Mouse (Mus musculus) midbrain, postnatal 0 days (tissue): ENCODE measurements at regions not wholly inside any gene's neighbourhood (a gene's known extent, or its start where the extent isn't known, plus 50 kb on each side); places are given as distances from the start of the nearest gene placed in this dataset.
A peak's percentile ranks its signal among the peaks of the same experiment; 100 is the strongest.
"Not testable (repeated sequence)": the region's sequence is repeated elsewhere in the genome, so short reads cannot be mapped to it uniquely, and the experiment has no call there.

Experiments used
- ATAC-seq: fragments of 200-750 bp; cut with Nextera tagmentation; 2 replicates; pipeline ENCODE4 v1.8.0; 2017; ENCODE audit warnings: moderate number of reproducible peaks, mild to moderate bottlenecking, moderate TSS enrichment, moderate library complexity; ENCODE audit not compliant: low FRiP score
- DNase-seq: peaks from one replicate; pipeline ENCODE4 v3.0.0-alpha.2; 2015; ENCODE audit warnings: low spot score
- H3K27ac ChIP-seq: fragments of 300-500 bp; sonication (generic); 2 replicates; pipeline ENCODE4 v1.5.1; 2014; ENCODE audit warnings: low read depth, mild to moderate bottlenecking, low read length, mixed read lengths
- H3K27me3 ChIP-seq: fragments of 300-500 bp; sonication (generic); 2 replicates; pipeline ENCODE4 v1.6.1; 2014; ENCODE audit warnings: low read length, control low read depth, mixed read lengths; ENCODE audit not compliant: insufficient read depth
- H3K36me3 ChIP-seq: fragments of 300-500 bp; sonication (generic); 2 replicates; pipeline ENCODE4 v1.6.1; 2014; ENCODE audit warnings: low read length, control low read depth, mixed read lengths; ENCODE audit not compliant: insufficient read depth
- H3K4me1 ChIP-seq: fragments of 300-500 bp; sonication (generic); 2 replicates; pipeline ENCODE4 v1.6.1; 2014; ENCODE audit warnings: mild to moderate bottlenecking, control low read depth, antibody characterized with exemption, low read length, mixed read lengths; ENCODE audit not compliant: insufficient read depth
- H3K4me2 ChIP-seq: fragments of 300-500 bp; sonication (generic); 2 replicates; pipeline ENCODE4 v1.6.1; 2014; ENCODE audit warnings: low read depth, mild to moderate bottlenecking, low read length, mixed read lengths; ENCODE audit not compliant: poor library complexity, severe bottlenecking
- H3K4me3 ChIP-seq: fragments of 300-500 bp; sonication (generic); 2 replicates; pipeline ENCODE4 v1.5.1; 2014; ENCODE audit warnings: low read depth, mild to moderate bottlenecking, low read length, moderate library complexity
- H3K9ac ChIP-seq: fragments of 300-500 bp; sonication (generic); replicated peaks from 2 replicates; pipeline ENCODE4 v1.6.1; 2014; ENCODE audit warnings: mild to moderate bottlenecking, low read length, moderate library complexity, mixed read lengths; ENCODE audit not compliant: poor library complexity, severe bottlenecking
- H3K9me3 ChIP-seq: fragments of 300-500 bp; sonication (generic); 2 replicates; pipeline ENCODE4 v1.6.1; 2016; ENCODE audit warnings: low read length, control low read depth
- CTCF ChIP-seq: IDR thresholded peaks from 2 replicates; pipeline ENCODE4 v1.5.1; 2016; ENCODE audit warnings: antibody characterized with exemption, mild to moderate bottlenecking
- WGBS: fragments of 180-500 bp; shearing (Covaris S2); extraction: QIAGEN DNeasy Blood & Tissue Kit; methylation state at CpG from one replicate; pipeline ENCODE4 v1.1.7; 2014; 5-methylcytosine and 5-hydroxymethylcytosine counted together

GRCm38 (mm10) chr6:109814990-109815389 lies 830.4 kb upstream of the Grm7 start:
- Histone ChIP-seq H3K27me3 (no peaks in the 10 kb centered on the region), H3K4me2 (no peak overlapping the region), H3K36me3 (no peaks in the 10 kb centered on the region), H3K4me1 (no peaks in the 10 kb centered on the region), H3K4me3 (no peak overlapping the region), H3K27ac (no peak overlapping the region), H3K9me3 (no peaks in the 10 kb centered on the region), H3K9ac (no peak overlapping the region)
- TF ChIP-seq CTCF = no peak
- no peak for ATAC-seq
- 82% methylated on average over 4 of the region's 4 CpGs for WGBS
- DNase-seq = no peak

- no peak for TF ChIP-seq CTCF
- 86% methylated on average over 3 of the region's 3 CpGs for WGBS
- no peaks in the 10 kb centered on the region for H3K4me1 ChIP-seq
Measured at GRCm38 (mm10) chr6:109848313-109848712, 797.1 kb upstream of the Grm7 start.

GRCm38 (mm10) chr6:109855806-109856205 lies 789.6 kb upstream of the Grm7 start:
- WGBS = 47% methylated on average over 1 of the region's 1 CpGs
- no peak overlapping the region for H3K4me2 ChIP-seq
- no peak for TF ChIP-seq CTCF

More at GRCm38 (mm10) chr6:109848313-109848712, 797.1 kb upstream of the Grm7 start:
- no peak for DNase-seq
- Histone ChIP-seq H3K9ac (no peak overlapping the region), H3K36me3 (no peaks in the 10 kb centered on the region), H3K27ac (no peak overlapping the region), H3K27me3 (no peaks in the 10 kb centered on the region), H3K4me2 (no peak overlapping the region), H3K4me3 (no peak overlapping the region), H3K9me3 (no peaks in the 10 kb centered on the region)
- no peak for ATAC-seq

GRCm38 (mm10) chr6:109863411-109863810 lies 782.0 kb upstream of the Grm7 start:
- TF ChIP-seq CTCF = no peak
- no peak for DNase-seq
- no peak for ATAC-seq
- Histone ChIP-seq H3K9me3 (no peaks in the 10 kb centered on the region), H3K36me3 (no peaks in the 10 kb centered on the region), H3K4me2 (no peak overlapping the region), H3K27me3 (no peaks in the 10 kb centered on the region), H3K4me3 (no peak overlapping the region), H3K4me1 (no peaks in the 10 kb centered on the region), H3K9ac (no peak overlapping the region), H3K27ac (no peak overlapping the region)
- 81% methylated on average over 4 of the region's 4 CpGs for WGBS

More at GRCm38 (mm10) chr6:109855806-109856205, 789.6 kb upstream of the Grm7 start:
- H3K27ac ChIP-seq = no peak overlapping the region
- H3K9ac ChIP-seq = no peak overlapping the region
- no peaks in the 10 kb centered on the region for H3K9me3 ChIP-seq
- H3K4me3 ChIP-seq = no peak overlapping the region
- H3K36me3 ChIP-seq = no peaks in the 10 kb centered on the region
- H3K27me3 ChIP-seq = no peaks in the 10 kb centered on the region
- ATAC-seq (no peak), DNase-seq (no peak)
- no peaks in the 10 kb centered on the region for H3K4me1 ChIP-seq

GRCm38 (mm10) chr6:109874187-109874586 lies 771.2 kb upstream of the Grm7 start:
- Histone ChIP-seq H3K27ac (no peak overlapping the region), H3K9ac (no peak overlapping the region), H3K4me1 (no peaks in the 10 kb centered on the region), H3K9me3 (no peaks in the 10 kb centered on the region), H3K36me3 (no peaks in the 10 kb centered on the region), H3K4me3 (no peak overlapping the region), H3K27me3 (no peaks in the 10 kb centered on the region), H3K4me2 (no peak overlapping the region)
- 64% methylated on average over 2 of the region's 2 CpGs for WGBS
- DNase-seq (peak; percentile 21), ATAC-seq (no peak)
- no peak for TF ChIP-seq CTCF

- no peak for DNase-seq
- Histone ChIP-seq H3K27me3 (no peaks in the 10 kb centered on the region), H3K36me3 (no peaks in the 10 kb centered on the region), H3K4me3 (no peak overlapping the region), H3K9me3 (no peaks in the 10 kb centered on the region), H3K4me2 (no peak overlapping the region), H3K4me1 (no peaks in the 10 kb centered on the region), H3K27ac (no peak overlapping the region), H3K9ac (no peak overlapping the region)
- 74% methylated on average over 6 of the region's 6 CpGs for WGBS
- ATAC-seq = no peak
- no peak for TF ChIP-seq CTCF
Measured at GRCm38 (mm10) chr6:109874625-109875040, 770.7 kb upstream of the Grm7 start.

GRCm38 (mm10) chr6:109875548-109875947 lies 769.8 kb upstream of the Grm7 start:
- not testable (repeated sequence) for H3K4me1 ChIP-seq, H3K4me2 ChIP-seq, H3K9ac ChIP-seq, H3K9me3 ChIP-seq, DNase-seq, H3K27ac ChIP-seq, H3K27me3 ChIP-seq, ATAC-seq, H3K4me3 ChIP-seq, H3K36me3 ChIP-seq
- 92% methylated on average over 3 of the region's 3 CpGs for WGBS
